Mouse (Mus musculus): Measurements from ENCODE around the gene A630095N17Rik.
A peak's percentile ranks its signal among the peaks of the same experiment; 100 is the strongest.

A630095N17Rik gene

DNA sequence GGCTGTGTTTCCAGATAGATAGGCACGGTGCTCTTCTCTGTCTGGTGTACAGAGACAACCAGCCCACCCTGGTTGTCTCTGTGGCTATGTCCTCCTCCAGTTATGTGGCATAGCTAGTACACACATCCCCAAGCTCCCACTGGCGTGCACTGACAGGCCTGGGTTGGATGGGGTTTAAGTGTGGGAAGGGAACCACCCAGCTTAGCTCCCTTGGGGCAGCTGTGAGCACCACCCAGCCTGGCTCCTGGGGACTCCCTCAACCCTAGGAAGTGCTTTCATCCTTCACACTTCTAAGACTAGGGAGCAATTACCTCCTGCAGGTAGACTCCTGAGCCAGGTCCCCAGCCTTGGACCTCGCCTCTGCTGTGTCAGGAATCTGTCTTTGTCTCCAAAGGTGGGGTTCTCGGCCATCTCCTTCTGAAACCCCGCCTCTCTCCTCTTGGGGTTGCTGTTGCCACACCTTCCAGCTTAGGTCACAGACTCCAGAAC lies at the start of gene A630095N17Rik:
Gene A630095N17Rik (minus strand): TSS at position 439 of the 489 bp plus-strand sequence.
- DNase-seq (ENCODE audit: low spot score) = no peak

DNA sequence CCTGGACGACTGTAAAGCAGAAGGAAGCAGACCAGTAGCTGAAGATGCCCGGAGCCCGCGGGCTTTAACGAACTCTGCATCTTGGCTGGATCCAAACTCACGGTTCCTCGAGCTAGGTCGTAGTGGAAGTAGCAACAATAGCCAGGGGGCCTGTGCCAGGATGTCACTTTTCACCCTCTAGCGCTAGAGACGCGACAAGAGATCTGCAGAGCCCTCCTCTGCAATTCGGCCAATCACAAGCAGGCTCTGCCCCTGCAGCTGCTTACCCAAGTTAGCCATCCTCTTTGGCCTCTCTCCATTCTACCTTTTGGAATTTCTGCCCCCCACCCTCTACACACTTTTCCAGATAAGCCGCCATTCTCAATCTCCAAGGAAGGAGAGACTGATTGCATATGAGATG lies 46.3 kb upstream of the A630095N17Rik start, which contains the start of gene Resp18:
Gene Resp18 (minus strand): TSS at position 188 of the 400 bp plus-strand sequence.
- no peak for DNase-seq (ENCODE audit: low spot score)

DNA sequence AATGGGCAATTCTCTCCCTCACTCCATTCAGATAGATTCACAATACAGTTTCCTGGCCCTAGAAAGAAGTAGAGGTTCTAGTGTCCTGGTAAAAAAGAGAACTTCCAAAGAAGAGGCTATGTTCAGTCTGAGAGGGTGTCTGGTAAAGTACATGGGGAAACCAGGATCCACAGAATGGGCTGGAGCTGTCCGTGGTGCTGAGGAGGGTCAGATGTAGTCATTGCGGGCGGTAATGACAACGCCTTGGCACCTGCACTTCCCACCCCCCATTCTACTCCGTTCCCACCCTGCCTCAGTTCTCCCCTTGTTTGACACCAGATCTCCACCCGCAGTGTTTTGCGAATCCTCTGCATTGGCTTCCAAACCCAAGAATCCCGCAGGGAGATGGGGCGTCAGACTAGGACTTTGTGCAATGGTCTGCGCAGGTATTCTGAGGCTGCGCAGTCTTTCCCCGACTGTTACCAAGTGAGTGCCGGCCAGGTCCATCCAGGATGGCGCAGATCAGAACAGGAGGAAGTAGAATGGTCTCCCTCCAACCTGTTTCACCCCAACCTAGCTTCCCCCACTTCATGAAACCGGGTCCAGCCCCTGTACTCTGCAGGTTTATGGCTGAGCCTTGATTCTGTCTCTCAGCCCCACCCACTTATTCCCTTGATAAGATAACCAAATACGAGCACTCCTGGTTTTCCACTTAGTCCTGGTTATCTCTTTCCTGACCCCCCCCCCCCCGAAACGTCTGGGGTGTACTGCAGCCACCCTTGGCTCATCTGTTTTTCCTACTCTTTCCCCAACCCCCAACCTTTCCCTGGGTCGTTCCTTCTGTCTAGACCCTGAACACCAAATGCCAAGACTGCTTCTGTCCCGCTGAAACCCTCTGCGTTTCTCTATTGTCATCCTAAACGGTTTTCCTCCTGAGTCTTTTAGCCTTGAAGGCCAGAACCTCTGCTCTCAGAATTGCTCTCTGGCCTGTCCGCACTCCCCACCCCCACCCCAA lies 45.6 kb upstream of the A630095N17Rik start:
- no peak for DNase-seq (ENCODE audit: low spot score)

DNA sequence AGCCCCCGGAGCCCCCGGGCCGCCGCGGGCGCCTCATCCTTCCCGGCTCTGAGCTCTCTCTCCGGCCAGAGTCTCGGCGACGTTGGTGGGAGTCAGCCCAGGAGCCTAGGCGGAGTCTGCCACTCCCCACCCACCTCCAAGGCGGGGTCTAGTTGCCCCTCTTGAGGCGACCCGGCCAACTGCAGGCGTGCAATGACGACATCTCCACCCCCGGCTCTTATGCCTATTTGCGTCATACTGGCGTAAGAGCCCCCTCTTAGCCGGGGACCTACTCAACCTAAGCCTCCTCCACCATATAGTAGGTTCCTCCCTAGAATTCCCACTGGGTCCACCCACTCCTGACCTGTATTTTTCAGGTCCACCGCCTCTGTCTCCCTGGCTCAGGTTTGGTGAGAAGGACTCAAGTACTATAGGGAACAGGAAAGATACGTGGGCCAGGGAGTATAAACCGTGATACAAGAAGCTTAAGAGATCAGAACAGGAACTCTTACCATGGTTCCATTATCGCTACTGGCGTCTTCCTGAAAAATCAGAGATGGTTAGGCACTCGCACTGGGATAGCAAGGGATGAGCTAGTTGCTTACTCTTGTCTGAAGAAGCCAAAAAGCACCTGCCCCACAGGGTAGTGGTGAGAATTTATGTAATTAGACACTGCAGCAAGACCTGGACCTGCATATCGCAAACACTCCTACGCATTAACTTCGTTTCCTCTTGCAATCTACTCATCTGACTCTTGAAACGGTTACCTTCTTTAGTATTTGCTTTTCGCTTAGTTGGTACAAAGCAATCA lies 32.4 kb upstream of the A630095N17Rik start, which contains the start of gene Ptprn:
Gene Ptprn (minus strand): TSS at position 412 of the 790 bp plus-strand sequence.
- DNase-seq (ENCODE audit: low spot score) = no peak

DNA sequence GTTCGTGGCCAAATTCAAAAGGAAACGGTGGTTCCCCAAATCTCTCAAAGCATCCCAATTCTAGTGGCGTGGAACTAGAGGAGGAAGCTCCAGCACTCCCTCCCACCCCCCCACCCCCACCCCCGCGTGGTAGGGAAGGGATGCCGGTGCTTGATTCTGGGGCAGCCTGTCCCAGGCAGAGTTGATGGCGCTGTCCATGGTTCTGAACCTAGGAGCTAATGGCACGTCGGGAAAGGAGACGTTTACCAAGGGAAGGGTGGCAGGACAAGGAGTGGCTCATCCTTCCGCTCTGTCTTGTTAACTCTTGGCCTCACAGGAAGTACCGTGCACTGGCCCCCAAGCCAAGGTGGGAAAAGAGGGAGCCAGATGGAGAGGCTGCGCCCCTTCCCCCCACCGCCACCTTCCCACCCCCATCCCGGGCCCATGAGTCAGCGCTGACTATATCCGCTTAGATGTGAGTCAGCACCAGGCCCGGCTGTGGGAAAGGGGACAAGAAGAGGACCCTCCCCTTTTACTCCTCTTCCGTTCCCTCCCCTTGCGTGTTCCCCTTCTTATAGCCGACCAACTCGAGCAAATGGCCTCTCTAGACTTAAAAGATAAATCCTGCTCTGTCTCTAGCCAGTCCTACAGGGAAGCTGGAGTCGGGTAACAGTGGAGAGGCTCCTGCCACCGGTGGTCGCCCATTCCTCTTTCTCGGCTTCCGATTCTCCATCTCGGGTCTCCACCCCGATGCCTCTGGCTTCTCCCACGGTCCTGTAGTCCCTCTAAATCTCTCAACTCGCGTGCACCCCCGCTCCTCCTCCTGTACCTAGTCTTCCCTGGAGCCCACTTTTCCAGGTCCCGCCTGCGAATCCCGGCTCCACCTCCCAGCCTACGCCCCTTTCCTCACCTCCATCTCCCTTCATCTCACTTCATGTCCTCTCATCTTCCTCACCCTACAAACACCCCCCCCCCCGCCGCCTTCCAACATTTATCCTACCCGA lies 31.4 kb upstream of the A630095N17Rik start:
- peak; percentile 38 for DNase-seq (ENCODE audit: low spot score)

DNA sequence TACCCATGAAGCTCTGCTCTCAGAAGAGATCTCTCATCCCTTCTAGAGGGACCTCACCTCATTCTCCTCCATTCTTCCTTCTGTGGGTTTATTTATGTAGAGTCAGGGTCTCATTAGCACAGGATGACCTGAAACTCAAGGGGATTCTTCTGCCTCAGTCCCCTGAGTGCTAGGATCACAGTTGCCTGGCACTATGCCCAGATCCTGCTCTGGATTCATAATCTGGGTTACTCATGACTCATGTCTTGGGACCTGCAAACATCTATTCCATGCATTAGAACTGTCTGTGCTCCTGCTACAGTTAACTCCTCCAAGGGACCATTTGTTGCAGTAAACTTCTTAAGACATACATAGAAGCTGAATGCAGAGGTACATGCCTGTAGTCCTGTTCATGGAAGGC lies 29.4 kb upstream of the A630095N17Rik start:
- DNase-seq (ENCODE audit: low spot score) = no peak

DNA sequence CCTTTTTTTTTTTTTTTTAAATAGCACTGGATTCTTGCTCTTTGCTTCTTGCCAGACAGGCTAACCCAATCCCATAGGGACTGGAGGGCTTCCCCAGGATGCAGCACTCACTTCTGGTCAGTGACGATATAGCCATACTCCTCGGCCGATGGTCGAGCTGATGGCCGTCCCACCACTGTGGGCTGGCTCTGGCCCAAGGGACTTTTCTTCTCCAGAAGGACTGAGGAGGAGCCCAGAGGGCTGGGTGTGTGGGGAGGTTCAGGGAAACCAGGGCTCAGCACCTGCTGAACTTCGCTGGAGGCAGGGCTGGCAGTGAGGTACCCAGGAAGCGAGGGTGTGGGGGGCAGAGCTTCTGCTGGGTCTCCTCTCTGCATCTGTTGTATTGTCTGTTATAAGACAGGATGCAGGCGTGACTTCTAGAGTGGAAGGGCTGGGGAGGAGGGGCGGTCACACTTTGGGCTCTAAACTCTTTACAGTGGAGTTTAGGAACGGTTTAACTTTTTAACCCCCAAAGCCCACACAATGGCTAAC lies 23.7 kb upstream of the A630095N17Rik start:
- DNase-seq (ENCODE audit: low spot score) = no peak

DNA sequence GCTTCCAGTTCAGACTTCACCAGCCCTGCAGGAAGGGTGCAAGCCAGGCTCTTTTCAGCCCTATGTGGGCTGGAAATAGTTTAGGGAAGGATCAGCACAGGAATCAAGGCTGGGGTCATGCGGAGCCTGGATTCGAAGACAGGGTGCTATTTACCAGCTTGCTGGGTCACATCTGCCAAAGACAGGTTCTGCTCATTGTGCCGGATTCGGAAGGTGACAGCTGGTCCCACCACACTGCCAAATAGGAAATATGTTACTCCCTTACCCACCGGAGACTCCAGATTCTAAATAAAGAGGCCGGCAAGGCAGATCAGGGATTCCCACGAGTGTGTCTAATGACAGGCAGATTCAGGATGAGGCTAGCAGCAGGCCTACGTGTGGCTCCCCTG lies 22.7 kb upstream of the A630095N17Rik start:
- no peak for DNase-seq (ENCODE audit: low spot score)

DNA sequence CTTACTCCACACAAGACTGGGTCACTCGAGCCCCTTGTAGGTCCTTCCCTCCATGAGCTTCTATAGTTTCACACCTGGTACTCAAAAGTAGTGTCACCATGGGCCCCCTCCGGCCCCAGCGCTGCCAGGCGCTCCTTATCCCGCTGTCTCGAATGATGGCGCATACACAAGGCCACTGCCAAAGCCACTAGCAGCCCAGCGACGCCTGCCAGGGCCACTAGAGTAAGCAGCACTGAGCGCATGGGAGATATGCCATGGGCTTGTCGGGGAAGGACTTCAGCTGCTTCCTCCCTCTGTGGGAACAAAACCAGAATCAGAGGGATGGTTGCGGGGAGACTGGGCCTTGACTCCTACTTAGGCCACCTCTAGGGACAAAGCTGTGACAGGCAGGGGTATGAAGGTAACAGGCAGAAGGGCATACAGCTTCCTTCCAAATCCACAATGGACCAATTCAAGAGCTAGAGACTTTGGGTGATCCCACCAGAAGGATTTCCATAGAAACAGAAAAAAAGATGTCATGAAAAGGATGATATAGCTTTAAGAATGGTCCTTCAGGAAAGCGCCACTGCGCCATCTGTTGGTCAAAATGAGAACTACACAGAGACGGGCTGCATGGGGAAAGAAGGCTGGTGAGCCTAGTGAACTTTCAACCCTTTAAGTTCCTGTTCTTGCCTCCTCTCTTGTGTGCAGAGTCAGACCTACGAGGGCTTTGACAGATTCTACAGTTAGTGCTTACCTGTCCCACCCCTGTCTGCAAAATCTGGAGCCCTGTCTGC lies 22.1 kb upstream of the A630095N17Rik start:
- peak; percentile 74 for DNase-seq (ENCODE audit: low spot score)

DNA sequence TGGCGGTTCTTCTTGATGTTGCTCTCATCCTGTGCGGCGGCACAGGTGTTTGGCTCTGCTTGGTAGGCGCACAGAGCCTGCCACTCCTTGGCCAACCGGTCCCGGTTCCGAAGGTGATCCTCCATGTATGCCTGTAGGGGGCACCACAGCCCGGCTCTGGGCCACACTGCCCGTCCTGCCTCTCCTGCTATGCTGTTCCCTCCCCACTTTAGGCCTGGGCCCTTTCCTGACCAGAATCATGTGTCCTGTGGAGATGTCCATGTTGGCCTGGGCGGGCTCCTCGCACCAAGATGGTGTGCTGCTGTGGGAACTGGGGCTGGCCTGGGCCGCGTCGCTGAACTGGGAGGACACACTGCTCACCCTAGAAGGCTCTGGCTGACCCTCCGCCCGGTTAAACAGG lies 21.1 kb upstream of the A630095N17Rik start:
- no peak for DNase-seq (ENCODE audit: low spot score)

DNA sequence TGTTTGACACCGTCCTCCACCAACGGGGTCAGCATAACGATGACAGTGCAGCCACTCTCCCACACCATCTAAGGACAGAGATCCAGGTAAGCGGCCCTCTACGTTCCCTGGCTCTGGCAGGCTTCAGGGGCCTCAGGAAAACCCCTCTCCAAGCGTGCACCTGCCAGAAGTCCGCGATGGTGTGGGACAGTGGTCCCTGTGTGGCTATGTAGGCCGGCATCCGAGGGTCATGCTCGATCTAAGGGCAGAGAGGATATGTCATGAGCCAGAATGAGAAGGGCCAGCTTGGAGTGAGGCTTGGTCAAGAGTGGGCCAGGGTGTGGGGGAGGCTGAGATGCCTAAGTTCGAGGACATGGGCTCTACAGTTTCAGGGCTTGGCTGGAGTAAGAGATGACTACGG lies 20.4 kb upstream of the A630095N17Rik start:
- DNase-seq (ENCODE audit: low spot score) = no peak

DNA sequence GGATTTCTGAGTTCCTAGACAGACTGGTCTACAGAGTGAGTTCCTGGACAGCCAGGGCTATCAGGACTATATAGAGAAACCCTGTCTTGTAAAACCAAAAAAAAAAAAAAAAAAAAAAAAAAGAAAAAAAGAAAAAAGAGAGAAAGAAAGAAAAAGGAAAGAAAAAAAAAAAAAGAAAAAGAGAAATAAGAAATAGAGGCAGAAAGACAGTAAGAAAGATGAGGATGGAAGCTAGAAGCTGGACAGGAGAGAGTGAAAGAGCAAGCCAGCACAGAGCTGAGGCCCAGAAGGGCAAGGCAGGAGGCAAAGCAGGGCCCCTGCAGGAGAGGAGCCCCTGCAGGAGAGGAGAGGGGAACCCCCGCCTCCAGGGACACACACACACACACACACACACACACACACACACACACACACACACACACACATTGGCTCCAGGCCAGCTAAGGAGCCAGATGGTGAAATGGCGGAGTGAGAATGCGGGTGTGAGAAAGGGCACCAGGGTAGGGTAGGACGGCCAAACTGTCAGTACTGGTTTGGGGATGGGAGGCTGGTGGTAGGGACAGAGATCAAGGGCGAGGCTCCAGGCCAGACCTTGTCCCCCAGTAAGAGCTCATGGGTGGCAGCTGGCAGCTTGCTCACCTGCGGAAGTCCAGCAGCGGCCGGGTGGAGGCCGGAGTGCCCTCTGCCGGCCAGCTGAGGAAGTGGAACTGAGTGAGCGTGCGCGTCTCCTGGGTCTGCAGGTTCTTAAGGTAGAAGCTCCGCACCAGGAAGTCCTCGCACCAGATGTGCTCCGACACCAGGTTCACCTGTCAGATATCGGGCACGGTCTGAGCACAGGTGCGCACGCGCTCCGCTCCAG lies 19.4 kb upstream of the A630095N17Rik start:
- peak; percentile 89 for DNase-seq (ENCODE audit: low spot score)

DNA sequence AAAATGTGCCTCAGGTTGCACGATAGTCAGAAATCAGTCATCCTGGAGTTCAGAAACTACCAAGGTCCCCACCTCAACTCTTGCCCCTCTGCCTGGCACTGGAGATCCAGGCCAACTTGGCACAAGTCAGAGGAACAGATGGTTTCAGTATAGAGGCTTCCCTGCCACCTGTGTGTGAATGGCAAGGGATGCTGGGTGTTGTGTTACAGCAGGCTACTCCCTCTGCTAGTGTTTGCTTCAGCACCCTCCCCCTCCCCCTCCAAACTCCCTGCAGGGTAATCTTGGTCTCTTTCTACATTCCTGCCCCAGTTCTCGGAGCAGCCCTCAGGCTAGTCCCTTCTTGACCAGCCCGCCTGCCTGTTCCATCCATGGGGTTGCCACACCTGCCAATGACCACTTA lies 18.6 kb upstream of the A630095N17Rik start:
- DNase-seq (ENCODE audit: low spot score) = no peak

DNA sequence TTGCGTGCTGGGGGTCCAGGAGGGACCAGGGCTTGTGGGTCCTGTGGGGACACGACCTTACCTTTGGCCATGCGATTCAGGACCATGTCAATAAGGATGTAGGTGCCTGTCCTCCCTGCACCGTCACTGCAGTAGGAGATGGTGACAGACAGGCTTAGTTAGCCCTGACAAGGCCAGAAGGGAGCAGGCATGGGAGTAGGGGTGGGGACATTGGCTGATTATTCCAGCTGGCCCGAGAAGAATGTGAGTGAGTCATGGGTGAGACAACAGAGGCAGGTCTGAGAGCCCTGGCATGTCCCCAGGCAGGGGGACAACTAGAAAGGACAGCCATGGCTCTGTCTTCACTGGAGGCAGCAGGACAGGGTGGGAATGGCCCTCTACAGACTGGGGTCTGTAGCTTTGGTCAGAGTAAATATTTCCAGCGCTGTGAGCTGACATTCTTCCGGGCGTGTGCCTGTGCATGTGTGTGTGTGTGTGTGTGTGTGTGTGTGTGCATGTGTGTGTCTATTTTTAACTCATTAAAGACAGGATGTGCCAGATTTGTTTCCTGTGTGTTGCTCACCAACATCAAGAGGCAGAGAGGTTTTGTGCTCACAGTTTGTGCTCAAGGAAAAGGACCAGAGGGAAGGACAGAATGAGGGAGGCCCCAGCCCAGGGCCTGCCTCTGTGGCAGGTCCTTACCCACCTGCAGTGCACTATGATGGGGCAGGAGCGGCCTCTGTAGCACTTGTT lies 16.3 kb upstream of the A630095N17Rik start:
- DNase-seq (ENCODE audit: low spot score) = peak; percentile 66

DNA sequence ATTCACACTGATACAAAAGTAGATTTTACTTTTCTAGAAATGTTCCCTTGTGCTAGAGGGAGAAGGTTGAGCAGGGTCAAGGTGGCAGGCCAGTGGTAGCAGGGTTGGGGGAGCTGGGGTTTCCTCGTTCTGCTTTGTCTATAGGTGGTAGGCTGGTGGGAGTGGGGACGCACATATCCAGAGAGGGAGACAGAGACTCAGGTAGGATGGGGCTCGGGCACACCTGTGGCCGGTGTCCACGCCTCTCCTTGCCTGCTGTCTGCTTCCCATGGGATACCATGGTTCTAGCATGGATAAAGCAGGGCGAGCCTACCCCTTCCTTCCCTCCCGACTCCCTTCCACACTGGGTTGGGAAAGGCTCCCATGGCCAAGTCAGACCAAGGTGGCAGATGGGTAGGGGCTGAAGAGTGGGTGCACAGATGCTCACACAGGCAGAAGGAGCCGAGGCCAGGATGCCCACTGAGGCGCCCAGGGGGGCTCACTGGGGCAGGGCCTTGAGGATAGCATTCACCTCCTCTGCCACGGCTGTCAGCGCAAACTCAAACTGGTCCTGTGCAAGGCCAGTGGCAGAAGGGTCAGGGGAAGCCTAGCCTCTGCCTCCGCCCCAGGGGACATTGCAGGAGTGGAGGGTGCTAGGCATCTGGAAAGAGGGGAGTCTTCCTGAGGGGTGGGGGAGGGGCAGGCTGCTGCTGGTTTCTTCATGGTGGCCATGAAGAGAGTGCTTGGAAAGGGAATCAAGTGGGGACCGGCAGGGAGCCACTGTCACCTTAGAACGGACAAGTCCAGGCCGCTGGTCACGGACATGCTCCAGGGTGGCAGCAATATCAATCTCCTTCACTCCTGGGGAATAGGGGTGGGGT lies 15.4 kb upstream of the A630095N17Rik start:
- DNase-seq (ENCODE audit: low spot score) = no peak

DNA sequence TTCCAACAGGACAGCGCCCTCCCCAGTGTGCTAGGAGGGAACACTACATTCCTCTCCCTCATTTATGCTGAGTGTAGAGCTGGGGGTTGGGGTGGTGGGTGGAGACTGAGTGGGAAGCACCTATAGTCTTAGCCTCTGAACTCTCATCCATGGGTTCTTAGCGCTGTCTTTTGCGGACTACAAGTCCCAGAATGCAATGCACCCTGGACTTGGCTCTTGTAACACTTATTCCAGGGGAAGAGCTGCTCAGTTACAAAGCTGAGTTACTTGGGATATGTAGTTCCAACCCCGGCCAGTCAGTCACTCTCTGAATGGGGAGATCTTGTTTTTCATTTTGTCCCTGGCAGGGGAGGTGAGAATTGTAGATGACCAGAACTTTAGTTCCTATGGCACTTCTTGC lies 12.9 kb upstream of the A630095N17Rik start:
- peak; percentile 45 for DNase-seq (ENCODE audit: low spot score)

DNA sequence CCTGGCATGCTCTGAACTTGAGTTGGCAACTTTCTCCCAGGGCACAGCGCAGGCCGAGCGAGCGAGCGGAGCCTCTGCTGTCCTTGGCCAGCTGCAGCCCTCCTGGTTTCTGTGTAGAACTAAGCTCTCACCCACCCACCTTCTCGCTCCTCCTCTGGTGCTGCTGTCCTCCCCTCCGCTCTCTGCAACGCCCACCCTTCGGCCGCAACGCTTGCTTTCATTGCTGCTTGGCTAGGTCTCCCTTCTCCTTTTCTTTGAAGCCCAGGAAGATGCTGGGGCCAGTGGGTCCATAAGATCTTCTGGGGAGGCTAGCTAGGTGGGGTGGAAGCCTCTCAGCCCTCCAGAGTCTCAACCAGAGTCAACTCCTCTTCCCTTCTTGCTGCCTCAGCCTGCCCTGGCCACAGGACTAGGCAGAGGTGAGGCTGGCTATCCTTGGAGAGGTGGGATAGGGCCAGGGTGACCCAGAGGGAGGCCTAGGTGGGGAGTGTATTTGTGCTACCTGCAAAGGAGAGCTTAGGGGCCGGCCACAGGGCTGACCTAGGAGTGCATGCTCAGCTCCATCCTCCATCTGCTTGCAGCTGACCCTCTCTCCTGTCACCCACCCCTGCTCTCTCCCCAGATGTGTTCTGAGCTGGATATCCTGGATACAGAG lies 12.4 kb upstream of the A630095N17Rik start:
- DNase-seq (ENCODE audit: low spot score) = no peak

All from lung, postnatal 25 days (tissue).